Mouse (Mus musculus) ZHBTc4 (cell line): ENCODE results near the gene Prpf4.

ENCODE experiments used
- DNase-seq: peaks from one replicate; pipeline ENCODE4 v3.0.0-alpha.2; 2011; ENCODE audit warnings: low read depth, low spot score

Prpf4 gene

GRCm38 (mm10) chr4:62389592-62390512, 18.7 kb upstream of the Prpf4 start:
- DNase-seq = no peak

- no peak for DNase-seq
Observed at GRCm38 (mm10) chr4:62391892-62392291, 16.7 kb upstream of the Prpf4 start.

GRCm38 (mm10) chr4:62393459-62393858, 15.1 kb upstream of the Prpf4 start:
- DNase-seq = no peak

GRCm38 (mm10) chr4:62395806-62396205, 12.8 kb upstream of the Prpf4 start:
- DNase-seq = no peak

- DNase-seq = no peak
Observed at GRCm38 (mm10) chr4:62397616-62398365, 10.8 kb upstream of the Prpf4 start.

- no peak for DNase-seq
Observed at GRCm38 (mm10) chr4:62398956-62399355, 9.6 kb upstream of the Prpf4 start.

GRCm38 (mm10) chr4:62406133-62406532, 2.5 kb upstream of the Prpf4 start:
- no peak for DNase-seq

- peak; percentile 78 for DNase-seq
Observed at GRCm38 (mm10) chr4:62407730-62408582, 641 bp upstream of the Prpf4 start.

- DNase-seq = peak; percentile 23
Observed at GRCm38 (mm10) chr4:62409615-62410014, 1.0 kb downstream of the Prpf4 start.

- no peak for DNase-seq
Observed at GRCm38 (mm10) chr4:62410325-62410724, 1.7 kb downstream of the Prpf4 start.

GRCm38 (mm10) chr4:62411606-62412005, 3.0 kb downstream of the Prpf4 start:
- DNase-seq = no peak

GRCm38 (mm10) chr4:62418448-62418847, 9.9 kb downstream of the Prpf4 start:
- no peak for DNase-seq

- DNase-seq = no peak
Observed at GRCm38 (mm10) chr4:62419091-62419490, 10.5 kb downstream of the Prpf4 start.

- no peak for DNase-seq
Observed at GRCm38 (mm10) chr4:62425891-62426290, 17.3 kb downstream of the Prpf4 start.

GRCm38 (mm10) chr4:62427978-62428758, 19.6 kb downstream of the Prpf4 start:
- DNase-seq = peak; percentile 14

GRCm38 (mm10) chr4:62429616-62430015, 21.0 kb downstream of the Prpf4 start:
- no peak for DNase-seq

GRCm38 (mm10) chr4:62430678-62431077, 22.1 kb downstream of the Prpf4 start:
- no peak for DNase-seq

GRCm38 (mm10) chr4:62431522-62431921, 22.9 kb downstream of the Prpf4 start:
- no peak for DNase-seq

- DNase-seq = peak; percentile 16
Observed at GRCm38 (mm10) chr4:62433939-62434870, 25.6 kb downstream of the Prpf4 start.

GRCm38 (mm10) chr4:62435081-62435480, 26.5 kb downstream of the Prpf4 start, which contains the start of gene Rnf183:
TSS of gene Rnf183 (minus strand) at chr4:62435252.
- no peak for DNase-seq
